Mouse (Mus musculus) erythroblast, embryonic 14.5 days (primary cell): ENCODE results near the gene Tmpo.

Experiments used
- GATA1 ChIP-seq: IDR thresholded peaks from 2 replicates; pipeline ENCODE4 v1.6.1; 2012; ENCODE audit warnings: low read length, inconsistent platforms, mixed read lengths
- TAL1 ChIP-seq: IDR thresholded peaks from 3 replicates; pipeline ENCODE4 v1.6.1; 2012; ENCODE audit warnings: low read length, inconsistent platforms, mixed read lengths

DNA sequence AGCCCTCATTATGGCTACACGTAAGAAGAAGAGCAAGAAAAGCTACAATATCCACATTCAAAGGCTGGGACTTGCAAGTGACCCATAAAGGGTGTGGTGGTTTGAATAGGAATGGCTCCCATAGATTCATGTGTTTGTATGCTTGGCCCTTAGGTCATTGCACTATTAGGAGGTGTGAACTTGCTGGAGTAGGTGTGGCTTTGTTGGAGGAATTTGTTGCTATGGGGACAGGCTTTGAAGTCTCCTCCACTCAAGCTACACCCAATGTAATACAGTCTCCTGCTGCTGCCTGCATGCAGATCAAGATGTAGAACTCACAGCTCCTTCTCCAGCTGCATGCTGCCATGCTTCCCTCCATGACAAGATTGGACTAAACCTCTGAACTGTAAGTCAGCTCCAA lies 49.5 kb downstream of the Tmpo start:
- no peak for TF ChIP-seq GATA1
- no peak for TF ChIP-seq TAL1
